Mouse (Mus musculus) mesoderm, embryonic 11.5 days (tissue): Measurements from ENCODE around the gene Iqce.
"Not testable (repeated sequence)": the region's sequence is repeated elsewhere in the genome, so short reads cannot be mapped to it uniquely, and the experiment has no call there.

Experiments
- DNase-seq: peaks from one replicate; pipeline ENCODE4 v3.0.0-alpha.2; 2012; ENCODE audit warnings: low read depth, low spot score

Gene Iqce

DNA sequence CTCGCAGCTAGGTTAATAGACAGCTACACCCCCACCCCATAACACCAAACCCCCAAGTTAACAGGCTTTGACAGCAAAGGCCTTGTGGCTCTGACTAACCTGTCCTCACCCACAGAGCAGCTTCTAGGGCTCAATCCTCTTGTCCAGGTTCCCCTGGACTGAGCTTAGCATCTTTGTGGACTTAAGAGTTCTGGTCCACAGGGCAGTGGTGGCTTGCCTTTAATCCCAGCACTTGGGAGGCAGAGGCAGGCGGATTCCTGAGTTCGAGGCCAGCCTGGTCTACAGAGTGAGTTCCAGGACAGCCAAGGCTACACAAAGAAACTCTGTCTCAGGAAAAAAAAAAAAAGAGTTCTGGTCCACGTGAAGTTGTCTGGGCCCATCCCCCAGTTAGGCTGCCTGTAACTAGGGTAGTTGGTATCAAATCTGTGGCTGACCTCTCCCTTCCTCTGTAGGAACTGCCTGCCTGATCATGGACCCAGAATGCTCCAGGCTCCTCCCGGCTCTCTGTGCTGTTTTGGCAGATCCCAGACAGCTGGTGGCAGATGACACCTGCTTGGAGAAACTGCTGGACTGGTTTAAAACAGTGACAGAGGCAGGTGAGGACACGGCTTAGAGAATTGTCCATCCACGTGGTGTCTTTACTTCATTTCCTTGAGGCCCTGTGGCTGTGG, 3.5 kb upstream of the Iqce start:
- DNase-seq, result no peak

DNA sequence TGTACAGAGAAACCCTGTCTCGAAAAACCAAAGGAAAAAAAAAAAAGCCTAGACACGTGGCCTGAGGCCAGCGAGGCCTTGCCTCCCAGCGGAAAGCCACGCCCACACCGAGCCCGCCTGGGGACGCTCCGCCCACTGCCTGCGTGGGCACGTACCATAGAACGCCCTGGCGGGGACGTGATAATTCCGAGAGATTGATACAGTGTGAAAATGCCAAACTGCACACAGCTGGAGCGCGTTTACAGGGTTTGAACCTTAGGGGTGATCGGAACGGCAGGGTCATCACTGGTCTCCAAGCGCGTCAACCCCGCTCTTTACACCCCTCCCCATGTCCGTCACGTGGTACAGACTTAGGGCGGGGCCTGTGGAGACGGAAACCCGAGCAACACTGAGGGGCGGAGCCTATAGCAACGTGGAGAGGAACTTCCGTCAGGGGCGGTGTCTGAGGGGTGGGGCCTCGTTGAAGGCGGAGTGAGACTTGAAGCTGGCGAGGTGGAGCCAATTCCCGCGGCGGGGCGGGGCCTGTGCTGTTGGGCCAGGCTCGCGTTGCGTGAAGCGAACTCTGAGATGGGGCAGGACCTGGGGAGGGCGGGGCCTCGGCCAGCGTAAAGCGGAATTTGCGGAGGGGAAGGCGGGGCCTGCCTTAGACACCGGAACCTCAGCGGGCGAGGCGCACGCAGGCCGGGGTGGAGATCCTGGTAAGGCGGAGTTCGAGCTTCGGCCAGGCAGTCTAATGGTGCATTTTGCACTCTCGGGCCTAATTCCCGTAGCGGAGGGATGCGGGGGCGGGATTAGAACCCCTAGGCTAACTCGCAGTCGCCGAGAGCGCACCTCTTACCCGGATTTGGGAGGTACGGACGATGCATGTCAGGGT, 2.4 kb upstream of the Iqce start, which contains the start of gene Brat1:
Gene Brat1 (plus strand): TSS at position 634 of the 874 bp plus-strand sequence.
- peak; percentile 100 for DNase-seq

DNA sequence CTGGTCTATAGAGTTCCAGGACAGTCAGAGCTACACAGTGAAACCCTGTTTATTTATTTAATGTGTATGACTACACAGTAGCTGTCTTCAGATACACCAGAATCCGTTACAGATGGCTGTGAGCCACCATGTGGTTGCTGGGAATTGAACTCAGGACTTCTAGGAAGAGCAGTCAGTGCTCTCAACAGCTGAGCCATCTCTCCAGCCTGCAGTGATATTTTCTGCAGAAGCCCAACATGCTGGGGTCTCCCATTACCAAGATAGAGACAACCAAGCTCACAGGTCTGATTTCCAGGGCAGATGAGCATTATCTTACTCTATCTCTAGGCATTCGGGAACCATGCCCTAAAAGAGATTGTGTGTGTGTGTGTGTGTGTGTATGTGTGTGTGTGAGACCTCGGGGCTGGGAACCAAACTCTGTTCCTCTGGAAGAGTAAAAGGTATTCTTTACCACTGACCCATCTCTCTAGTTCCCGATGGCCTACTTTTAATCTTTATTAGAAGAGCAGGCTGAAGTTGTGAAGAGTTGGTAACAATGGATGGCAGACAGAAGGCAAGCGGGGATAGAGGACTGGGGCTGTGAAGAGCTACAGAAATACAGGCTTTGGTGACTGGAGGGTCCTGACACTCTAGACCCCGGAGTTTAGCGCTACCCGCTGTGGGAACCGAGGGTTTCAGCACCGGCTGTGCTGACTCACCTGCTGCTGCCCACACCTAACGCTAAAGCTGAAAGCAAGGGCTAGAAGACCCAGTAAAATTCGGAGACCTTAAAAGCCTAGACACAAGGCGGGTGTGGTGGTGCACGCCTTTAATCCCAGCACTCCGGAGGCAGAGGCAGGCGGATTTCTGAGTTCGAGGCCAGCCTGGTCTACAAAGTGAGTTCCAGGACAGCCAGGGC, 1.6 kb upstream of the Iqce start:
- no peak for DNase-seq

DNA sequence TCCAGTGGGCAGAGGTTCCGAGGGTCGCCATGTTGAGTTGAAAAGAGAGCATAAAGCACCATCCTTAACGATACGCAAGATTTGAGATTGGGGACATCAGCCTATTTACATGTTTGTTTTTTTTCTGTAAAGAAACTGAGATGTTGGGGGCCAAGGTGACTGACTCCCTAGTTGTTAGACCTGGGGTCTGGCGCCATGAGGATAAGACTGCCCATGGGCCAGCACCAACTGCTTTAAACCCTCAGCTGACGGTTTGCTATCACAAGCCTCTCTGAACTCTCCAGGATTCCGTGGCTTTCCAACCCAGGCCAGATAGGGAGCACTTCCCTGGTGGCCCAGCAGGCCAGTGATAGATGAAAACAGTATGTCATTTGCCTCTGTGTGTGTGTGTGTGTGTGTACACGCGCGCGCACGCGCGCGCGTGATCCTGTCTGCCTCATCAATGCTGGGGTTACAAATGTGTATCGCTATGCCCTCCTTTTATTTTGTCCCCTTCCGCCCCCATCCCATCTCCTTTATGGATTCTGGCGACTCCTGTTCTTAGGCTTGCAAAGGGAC, 519 bp upstream of the Iqce start:
- no peak for DNase-seq

DNA sequence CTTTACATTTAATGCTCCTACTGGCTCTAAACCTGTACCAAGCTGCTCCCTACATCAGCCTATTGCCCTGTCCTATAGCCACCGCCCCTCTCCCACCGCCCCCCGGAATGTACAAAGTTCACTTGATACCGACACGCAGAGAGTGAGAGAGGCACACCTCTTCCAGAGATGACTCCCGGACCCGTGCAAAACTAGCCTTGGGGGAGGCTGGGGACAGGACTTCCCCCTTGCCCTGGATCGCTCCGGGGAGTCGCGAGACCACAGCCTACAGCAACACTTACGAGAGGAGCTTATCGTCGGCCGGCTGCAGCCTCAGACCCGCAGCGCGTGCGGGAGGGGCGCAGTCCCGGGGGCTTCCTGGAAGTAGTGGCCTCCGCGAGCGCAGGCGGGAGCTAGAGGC, 517 bp downstream of the Iqce start:
- DNase-seq, result peak; percentile 54

DNA sequence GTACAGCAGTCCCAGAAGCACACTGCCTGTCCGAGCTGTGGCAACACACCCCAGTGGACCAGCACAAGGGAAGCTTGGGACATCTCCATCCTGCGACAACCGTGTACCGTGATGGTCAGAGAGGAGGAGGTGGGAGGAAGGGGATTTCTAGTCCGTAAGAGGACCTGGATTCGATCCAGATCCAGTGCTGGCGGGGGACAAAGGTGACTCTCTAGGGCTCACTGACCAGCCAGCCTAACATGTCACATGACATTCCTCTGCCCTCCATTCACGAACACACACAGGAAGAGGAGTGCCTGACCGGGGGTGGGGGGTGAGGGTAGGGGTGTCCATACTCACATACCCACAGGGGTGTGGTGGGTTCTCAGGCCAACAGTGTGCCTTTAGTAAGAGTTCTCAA, 2.4 kb downstream of the Iqce start:
- no peak for DNase-seq

DNA sequence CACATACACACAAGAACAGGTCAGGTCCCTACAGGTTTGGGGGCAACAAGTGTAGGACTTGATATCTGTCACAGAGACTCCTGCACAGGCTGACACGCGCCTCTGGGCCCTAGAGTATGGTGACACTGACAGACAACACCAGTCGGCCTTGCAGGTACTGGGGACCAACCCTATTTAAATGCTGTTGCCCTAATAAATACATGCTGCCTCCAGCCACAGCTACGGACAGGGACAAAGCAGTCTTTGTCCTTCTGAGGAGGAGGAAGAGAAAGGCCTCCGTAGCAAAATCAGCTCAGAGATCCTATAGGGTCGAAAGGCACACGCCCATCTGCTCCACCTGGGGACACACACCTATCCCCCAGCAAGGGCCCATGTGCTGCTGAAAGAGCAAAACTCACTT, 6.2 kb downstream of the Iqce start:
- DNase-seq, result no peak

DNA sequence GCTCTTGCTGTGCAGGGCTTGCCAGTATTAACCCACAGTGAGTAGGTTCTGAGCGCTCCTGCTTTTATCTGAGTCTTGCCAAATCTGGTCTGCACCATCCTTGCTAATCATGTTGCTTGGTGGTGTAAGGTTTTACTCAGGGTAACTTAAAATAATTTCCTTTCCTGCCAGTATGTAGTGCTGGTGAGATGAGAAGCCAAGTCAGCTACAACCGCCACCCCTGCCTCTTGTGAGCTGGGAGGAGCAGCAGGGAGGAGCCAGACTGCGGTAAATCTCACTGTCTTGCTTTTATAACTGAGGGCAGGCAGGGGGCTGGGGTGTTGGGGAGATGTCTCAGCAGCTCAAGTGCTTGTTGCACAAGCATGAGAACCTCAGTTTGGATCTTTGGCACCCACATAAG, 13.7 kb downstream of the Iqce start:
- no peak for DNase-seq

DNA sequence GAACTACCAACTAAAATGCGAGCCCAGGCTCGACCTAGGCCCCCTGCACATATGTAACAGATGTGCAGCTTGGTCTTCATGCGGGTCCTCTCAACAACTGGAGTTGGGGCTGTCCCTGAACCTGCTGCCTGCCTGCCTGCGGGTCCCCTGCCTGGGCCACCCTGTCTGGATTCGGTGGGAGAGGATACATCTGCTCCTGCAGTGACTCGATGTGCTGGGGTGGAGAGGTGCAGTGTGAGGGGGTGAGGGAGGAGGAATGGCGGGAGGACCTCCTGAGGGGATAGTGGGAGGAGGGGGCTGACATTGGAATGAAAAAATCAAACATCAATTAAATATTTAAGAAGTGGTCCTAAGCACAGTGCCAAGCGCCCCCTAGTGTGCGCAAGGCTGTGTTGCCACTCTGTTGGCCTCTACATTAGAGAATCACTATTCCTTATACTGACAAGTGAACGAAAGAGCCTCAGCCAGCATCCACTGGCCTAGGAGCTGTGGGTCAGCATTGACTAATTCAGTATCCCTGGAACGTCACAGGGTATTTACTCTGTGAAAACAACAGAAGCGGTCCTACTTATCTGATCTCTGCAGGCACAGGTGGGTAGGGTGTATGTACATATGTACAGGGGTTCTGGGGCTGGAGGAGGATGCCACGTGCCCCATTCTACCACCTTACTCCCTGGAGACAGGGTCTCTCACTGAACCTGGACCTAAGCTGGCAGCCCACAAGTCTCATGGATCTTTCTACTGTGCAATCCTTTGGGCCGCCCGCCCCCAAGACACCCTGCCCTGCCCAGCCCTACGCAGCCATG, 17.6 kb downstream of the Iqce start:
- DNase-seq, result peak; percentile 53

DNA sequence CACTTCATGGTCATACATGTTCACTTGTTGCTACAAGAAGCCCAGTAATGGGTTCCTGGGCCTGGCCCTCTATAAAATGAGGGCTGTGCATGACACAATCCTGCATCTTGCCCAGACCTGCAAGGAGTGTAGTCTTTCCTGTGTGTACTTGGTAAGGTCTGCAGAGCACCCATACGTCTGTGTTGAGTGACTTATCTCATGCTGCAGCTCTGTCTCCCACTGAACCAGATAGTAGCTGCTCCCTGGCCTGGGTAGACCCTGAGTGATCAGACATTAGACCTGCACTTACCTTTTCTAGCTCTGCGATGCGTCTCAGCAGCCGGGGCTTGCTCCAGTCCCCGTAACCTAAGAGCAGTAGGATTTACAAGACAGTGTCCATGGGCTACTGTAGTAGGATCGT, 20.1 kb downstream of the Iqce start:
- no peak for DNase-seq

DNA sequence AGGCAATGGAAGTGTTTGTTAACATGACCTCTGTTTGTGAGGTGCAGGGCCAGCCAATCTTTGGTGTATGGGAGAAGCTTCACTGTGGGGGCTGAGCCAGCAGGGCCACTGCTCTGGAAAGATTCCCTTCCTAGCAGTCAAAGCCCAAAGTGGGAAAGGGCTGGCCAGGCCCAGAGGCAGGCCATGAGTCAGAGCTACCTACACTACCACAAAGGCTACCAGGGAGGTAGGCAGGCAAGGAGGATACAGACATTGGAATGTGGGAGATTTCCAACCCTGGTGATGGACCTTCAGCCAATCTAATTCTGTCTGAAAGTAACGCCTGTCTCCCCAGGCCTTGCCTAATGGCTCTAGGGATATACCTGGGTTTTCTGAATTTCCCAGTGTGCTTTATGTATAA, 21.2 kb downstream of the Iqce start:
- no peak for DNase-seq

DNA sequence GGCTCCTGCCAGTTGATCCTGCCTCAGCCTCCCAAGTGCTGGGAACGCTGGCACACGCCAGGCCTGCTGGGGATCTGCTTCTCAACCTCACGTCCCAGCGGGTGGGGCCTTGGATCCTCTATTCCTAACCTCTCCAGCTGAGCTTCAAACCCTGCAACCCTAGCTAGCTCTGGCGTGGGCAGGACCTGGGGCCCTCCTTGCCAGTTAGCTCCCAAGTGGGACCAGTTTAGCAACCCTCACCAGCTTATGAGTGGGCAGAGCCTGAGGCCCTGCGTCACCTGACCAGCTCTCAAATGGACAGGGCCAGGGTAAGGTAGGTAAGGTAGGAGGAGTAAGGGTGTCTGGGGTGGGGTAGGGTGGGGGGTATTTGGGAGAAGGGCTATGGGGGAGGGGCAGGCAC, 22.1 kb downstream of the Iqce start:
- DNase-seq, result no peak

DNA sequence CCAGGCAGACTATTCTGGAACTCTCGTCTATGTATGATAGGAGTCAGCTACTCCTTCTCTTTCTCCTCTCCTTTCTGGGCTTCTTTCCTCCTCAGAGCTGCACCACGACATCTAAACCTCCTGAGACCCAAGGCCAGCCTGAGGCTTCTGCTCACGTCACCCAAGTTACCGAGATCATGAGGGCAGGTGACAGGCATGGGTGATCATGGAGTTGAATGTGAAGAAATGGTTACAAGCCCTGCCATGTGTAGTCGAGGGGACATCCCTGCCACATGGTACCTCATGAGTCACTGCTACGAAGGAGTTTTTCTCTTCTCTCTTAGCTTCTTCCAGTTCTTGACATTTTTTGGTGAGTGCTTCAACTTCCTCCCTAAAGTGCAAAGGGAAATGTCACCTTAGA, 25.0 kb downstream of the Iqce start:
- DNase-seq, result no peak

DNA sequence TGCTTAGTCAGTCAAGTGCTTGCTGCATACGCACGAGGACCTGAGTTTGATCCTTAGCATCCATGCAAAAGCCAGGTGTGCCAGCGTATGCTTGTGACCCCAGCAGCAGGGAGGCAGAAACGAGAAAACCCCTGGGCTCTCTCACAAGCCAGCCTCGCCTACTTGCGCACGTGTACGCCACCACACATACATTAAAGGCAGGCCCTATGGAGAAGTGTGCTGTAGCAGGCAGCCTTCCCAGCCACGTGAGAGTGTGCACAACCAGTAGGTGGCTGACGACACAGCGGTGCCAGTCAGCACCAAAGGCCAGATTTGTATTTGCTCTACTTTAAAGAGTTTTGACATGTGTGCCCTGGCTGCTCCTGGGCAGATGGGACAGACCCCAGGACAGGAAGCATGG, 26.5 kb downstream of the Iqce start:
- DNase-seq, result no peak

DNA sequence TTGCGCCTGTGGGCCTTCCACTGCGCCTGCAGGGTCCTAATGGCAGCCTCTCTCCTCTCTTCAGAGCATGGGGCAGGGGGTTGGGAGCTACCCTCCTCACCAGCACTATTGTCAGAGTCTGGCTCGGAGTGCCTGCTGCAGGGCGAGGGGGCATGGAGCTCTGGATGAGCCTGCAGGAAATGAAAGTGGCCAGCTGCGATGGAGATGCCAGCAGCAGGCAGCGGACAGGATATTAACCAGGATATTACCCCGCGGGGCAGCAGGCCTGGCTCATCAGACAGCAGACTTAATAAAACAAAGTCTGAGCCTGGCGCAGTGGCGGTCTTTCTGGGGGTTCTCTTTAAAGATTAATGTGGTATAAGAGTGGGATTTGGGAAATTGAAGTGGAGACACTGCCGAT, 27.1 kb downstream of the Iqce start:
- DNase-seq, result no peak

DNA sequence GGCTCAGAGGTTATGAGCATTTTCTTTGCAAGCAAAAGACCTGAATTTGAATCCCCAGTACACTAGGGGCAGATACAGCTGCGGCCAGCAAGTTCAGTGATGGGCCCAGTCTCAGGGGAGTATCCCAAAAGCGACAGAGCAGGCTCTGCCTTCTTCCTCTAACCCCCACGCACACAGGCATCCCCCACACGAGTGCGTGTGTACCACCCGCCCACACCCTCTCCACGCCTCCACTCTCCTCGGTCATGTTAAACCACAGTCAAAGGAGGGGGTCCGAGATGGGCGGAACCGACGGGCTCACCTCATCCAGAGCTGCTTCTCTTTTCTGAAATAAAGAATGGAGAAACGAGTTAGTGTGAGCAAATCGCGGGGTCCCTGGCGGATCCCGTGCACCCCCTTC, 28.1 kb downstream of the Iqce start:
- no peak for DNase-seq

DNA sequence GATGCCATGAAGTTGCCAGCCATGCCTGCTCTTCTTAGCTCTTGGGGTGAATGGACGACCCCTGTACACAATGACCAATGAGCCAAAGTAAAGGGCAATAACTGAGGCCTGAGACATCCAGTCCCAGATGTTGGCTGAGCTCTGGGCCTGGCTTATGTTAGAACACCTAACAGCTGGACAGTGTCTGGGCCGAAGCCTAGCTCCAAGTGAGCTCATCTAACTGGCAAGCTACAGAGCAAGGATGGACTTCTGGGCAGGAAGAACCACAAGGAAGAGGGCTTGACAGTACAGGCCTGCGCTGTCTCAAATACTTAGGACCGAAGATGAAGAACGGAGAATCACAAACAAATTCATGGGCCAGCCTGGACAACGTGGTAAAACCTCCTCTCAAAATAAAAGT, 29.6 kb downstream of the Iqce start:
- DNase-seq, result not testable (repeated sequence)

DNA sequence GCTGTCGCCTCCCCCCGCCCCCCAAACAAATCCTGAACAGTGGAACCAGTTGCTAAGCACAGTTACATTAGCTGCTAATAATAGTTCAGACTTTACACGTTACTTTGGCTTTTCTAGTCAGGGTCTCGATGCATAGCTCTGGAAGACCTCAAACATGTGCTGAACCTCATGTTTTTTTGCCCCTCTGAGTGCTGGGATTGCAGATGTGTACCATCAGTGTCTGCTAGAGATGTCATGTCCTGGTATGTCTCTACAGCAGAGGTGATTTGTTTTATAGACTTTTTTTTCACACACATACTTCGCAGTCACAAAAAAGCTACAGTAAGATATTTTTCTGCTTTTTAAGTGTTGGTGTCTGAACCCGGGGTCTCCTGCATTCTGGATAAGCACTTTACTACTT, 30.1 kb downstream of the Iqce start:
- DNase-seq, result no peak

DNA sequence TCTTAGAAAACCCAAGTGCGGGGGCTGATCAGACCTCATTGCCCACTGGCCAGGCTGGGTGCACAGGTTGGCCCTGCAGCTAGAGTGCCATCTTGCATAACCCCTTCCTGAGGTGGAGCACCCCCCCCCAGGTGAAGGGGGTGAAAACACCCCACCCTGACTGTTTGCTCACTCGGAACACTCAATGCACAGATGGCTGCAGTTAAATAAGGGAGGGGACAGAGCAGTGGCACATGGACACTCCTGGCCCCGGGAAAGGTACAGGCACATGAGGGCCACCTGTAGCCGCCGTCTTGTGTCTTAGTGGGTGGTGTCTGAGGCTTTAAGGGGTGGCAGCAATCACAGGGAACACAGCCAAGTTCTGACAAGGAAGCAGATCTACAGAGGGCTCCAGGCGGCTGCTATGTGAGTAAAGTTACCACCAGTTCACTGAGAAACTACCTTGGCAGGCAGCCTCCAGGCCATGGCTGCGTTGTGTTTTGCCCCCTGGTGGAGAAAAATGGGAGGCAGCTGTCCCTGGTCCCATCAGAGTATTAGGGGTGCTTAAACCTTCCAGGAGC, 38.5 kb downstream of the Iqce start:
- peak; percentile 49 for DNase-seq

DNA sequence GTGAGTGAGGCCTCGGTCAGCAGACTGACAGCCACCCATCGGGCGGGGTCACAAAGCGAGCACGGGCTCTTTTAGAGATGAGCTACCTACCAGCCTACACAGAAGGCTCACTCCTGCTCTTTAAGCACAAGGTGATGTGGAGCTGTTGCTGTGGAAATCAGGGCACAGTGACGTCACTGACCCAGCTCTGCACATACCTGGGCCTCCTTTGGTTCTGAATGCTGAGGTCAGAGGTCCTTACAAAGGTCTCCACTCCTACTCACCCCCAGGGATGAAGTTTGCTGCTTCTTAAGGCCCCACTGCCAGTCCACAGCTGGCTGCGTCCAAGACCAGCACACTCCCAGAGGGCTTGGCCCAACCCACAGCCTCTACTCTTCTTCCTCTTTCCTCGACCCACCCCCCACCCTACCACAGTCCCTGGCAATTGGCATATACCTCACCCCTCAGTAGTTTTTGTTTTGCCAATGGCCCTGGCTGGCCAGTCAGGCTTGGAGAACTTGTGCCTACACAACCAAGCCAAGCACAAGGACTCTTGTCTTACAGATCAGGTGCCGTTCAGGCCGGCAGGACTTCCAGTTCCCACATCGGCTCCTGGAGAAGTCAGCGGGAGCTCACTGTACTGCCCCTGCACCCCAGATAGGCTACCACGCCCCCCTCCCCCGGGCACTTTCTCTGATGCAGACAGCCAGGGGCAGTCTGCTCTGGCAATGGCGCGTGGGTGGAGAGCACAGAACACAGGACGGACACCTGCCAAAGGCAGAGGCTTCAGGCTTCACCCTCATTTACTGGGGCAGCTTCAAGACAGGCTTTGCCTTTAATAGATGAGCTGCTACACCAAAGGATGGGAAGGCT, 39.2 kb downstream of the Iqce start:
- DNase-seq, result no peak
